Mouse (Mus musculus): ENCODE measurements around the gene Top3a. TPM values are rescaled to one million over a fixed set of nuclear protein-coding genes. Genes with fewer than 3 reads are reported as not detected.

Gene Top3a
- total and polyA plus RNA-seq, 3 experiments: 6.1 to 10.7 (median 6.7) TPM

Small RNA genes lying within 50 kb of the gene (microRNA-seq; reads per million reads assigned to microRNA genes)
- gene Mir5100: 4.2 to 6.2 reads per million in 2 experiments

Other genes with a start within 250 kb of the Top3a start
- 10 to 100 TPM; 93.8 to 98.1 TPM for gene Alkbh5, start 241.0 kb downstream of the Top3a start, total RNA-seq (2021)
- gene Alkbh5, start 241.0 kb downstream of the Top3a start, polyA plus RNA-seq (2012; rRNA removed): 37.9 and 39.3 TPM in 2 replicates
- gene Llgl1, start 77.6 kb downstream of the Top3a start, total RNA-seq (2021): 10 to 100 TPM; 19.5 to 26.5 TPM
- 59.4 and 62.5 TPM in 2 replicates for gene Llgl1, start 77.6 kb downstream of the Top3a start, polyA plus RNA-seq (2012; rRNA removed)
- 100 to 1,000 TPM; 149 to 186 TPM for gene Flii, start 50.1 kb downstream of the Top3a start, total RNA-seq (2021)
- 271 and 327 TPM in 2 replicates for gene Flii, start 50.1 kb downstream of the Top3a start, polyA plus RNA-seq (2012; rRNA removed)
- 10 to 100 TPM; 26.0 to 41.6 TPM for gene Mief2, start 49.0 kb downstream of the Top3a start, total RNA-seq (2021)
- 47.2 and 50.1 TPM in 2 replicates for gene Mief2, start 49.0 kb downstream of the Top3a start, polyA plus RNA-seq (2012; rRNA removed)
- 10 to 100 TPM; 19.7 to 33.3 TPM for gene Smcr8, start 159 bp upstream of the Top3a start, total RNA-seq (2021)
- 6.4 and 8.6 TPM in 2 replicates for gene Smcr8, start 159 bp upstream of the Top3a start, polyA plus RNA-seq (2012; rRNA removed)
- 10 to 100 TPM; 38.7 to 82.4 TPM for gene Shmt1, start 34.4 kb upstream of the Top3a start, total RNA-seq (2021)
- gene Shmt1, start 34.4 kb upstream of the Top3a start, polyA plus RNA-seq (2012; rRNA removed): 27.7 and 43.5 TPM in 2 replicates
- 10 to 100 TPM; 36.9 to 53.7 TPM for gene Dhrs7b, start 53.3 kb upstream of the Top3a start, total RNA-seq (2021)
- gene Dhrs7b, start 53.3 kb upstream of the Top3a start, polyA plus RNA-seq (2012; rRNA removed): 13.2 and 16.0 TPM in 2 replicates
- 10 to 100 TPM; 37.0 to 62.2 TPM for gene Tmem11, start 101.9 kb upstream of the Top3a start, total RNA-seq (2021)
- 74.9 and 88.3 TPM in 2 replicates for gene Tmem11, start 101.9 kb upstream of the Top3a start, polyA plus RNA-seq (2012; rRNA removed)
- gene Natd1, start 137.4 kb upstream of the Top3a start, total RNA-seq (2021): 10 to 100 TPM; 17.7 to 20.1 TPM
- gene Natd1, start 137.4 kb upstream of the Top3a start, polyA plus RNA-seq (2012; rRNA removed): 38.3 and 40.9 TPM in 2 replicates
- 100 to 1,000 TPM in 1 of 2 experiments, 10 to 100 TPM in 1; 91.3 to 101 TPM for gene Map2k3, start 154.7 kb upstream of the Top3a start, total RNA-seq (2021)
- 110 and 145 TPM in 2 replicates for gene Map2k3, start 154.7 kb upstream of the Top3a start, polyA plus RNA-seq (2012; rRNA removed)
- gene Kcnj12, start 245.2 kb upstream of the Top3a start, total RNA-seq (2021): 1 to 10 TPM; 1.5 to 3.1 TPM
- gene Kcnj12, start 245.2 kb upstream of the Top3a start, polyA plus RNA-seq (2012; rRNA removed): 5.0 and 5.1 TPM in 2 replicates